Mouse (Mus musculus) bone marrow, adult 2 months (tissue): ENCODE data around the gene Os9.

Source experiments
- CTCF ChIP-seq: fragments of 200-500 bp; IDR thresholded peaks from 2 replicates; pipeline ENCODE4 v1.5.1; 2011; ENCODE audit warnings: low read length, control low read depth; ENCODE audit not compliant: control insufficient read depth, insufficient read depth
- POLR2A ChIP-seq: fragments of 200-500 bp; IDR thresholded peaks from 2 replicates; pipeline ENCODE4 v1.6.1; 2011; ENCODE audit warnings: low read depth, mild to moderate bottlenecking, control low read depth, low read length, borderline replicate concordance; ENCODE audit not compliant: control insufficient read depth

GRCm38 (mm10) chr10:127050119-127050474 lies 70.8 kb downstream of the Os9 start:
- no peak for TF ChIP-seq POLR2A
- no peak for TF ChIP-seq CTCF
